In genomic region chr2:141711785-141712184, GRCm38 (mm10) we compare ENCODE assay signal across 15 mouse cellular contexts.
"Had no signal": no experiment of that assay in that cellular context is flagged by ENCODE, and none has a peak within 500 bp of the region (broad histone marks: within the 10 kb centered on the region; RNA-seq: fewer than 3 reads in every experiment).

No protein-coding gene starts in this region.

- H3K4me2 ChIP-seq: limb, embryonic 12.5 days; liver, embryonic 13.5 days; lung, embryonic 15.5 days; midbrain, embryonic 11.5 days; midbrain, embryonic 15.5 days had no signal

- ATAC-seq: liver, postnatal 0 days; midbrain, embryonic 15.5 days had no signal

- H3K36me3 ChIP-seq: limb, embryonic 12.5 days; liver, embryonic 13.5 days; lung, embryonic 15.5 days; midbrain, embryonic 15.5 days had no signal

- H3K9me3 ChIP-seq: limb, embryonic 12.5 days; liver, embryonic 13.5 days; lung, embryonic 15.5 days; midbrain, embryonic 15.5 days had no signal

- H3K4me1 ChIP-seq: limb, embryonic 12.5 days; liver, embryonic 13.5 days; lung, embryonic 15.5 days; megakaryocyte, embryonic 14.5 days; midbrain, embryonic 15.5 days had no signal

- H3K27me3 ChIP-seq: limb, embryonic 12.5 days; liver, embryonic 13.5 days; lung, embryonic 15.5 days; megakaryocyte, embryonic 14.5 days; midbrain, embryonic 15.5 days had no signal

- DNase-seq: kidney, adult 8-10 months; kidney, postnatal 25 days; liver; liver, embryonic 13.5 days; liver, postnatal 0 days; lung, postnatal 14 days; right cerebral cortex, postnatal 4 days; spleen, adult 18-20 months; thymus, postnatal 4 days had no signal

- H3K4me3 ChIP-seq: limb, embryonic 12.5 days; liver, embryonic 13.5 days; lung, embryonic 15.5 days; megakaryocyte, embryonic 14.5 days; midbrain, embryonic 15.5 days had no signal

- H3K27ac ChIP-seq: limb, embryonic 12.5 days; liver, embryonic 13.5 days; lung, embryonic 15.5 days; macrophage; midbrain, embryonic 15.5 days had no signal

- H3K9ac ChIP-seq: limb, embryonic 12.5 days; liver, embryonic 13.5 days; liver, postnatal 0 days; lung, embryonic 15.5 days; midbrain, embryonic 15.5 days had no signal
